Mouse (Mus musculus) ovary, adult 18-20 months (tissue): Measurements from ENCODE around the gene Olfr212.
"Not testable (repeated sequence)": the region's sequence is repeated elsewhere in the genome, so short reads cannot be mapped to it uniquely, and the experiment has no call there.

ENCODE experiments used
- DNase-seq: peaks from one replicate; pipeline ENCODE4 v3.0.0; 2022; ENCODE audit warnings: low spot score, mixed read lengths

The Olfr212 gene

GRCm38 (mm10) chr6:116506302-116507003 lies at the start of gene Olfr212:
Olfr212 (plus strand) TSS chr6:116506516.
- not testable (repeated sequence) for DNase-seq

GRCm38 (mm10) chr6:116458728-116459127 lies 47.6 kb upstream of the Olfr212 start:
- no peak for DNase-seq

- no peak for DNase-seq
Observed at GRCm38 (mm10) chr6:116459232-116459631, 47.1 kb upstream of the Olfr212 start.

GRCm38 (mm10) chr6:116460544-116461283 lies 45.6 kb upstream of the Olfr212 start, which contains the start of gene Alox5:
Alox5 (minus strand) TSS chr6:116461178.
- no peak for DNase-seq

GRCm38 (mm10) chr6:116468081-116468480 lies 38.2 kb upstream of the Olfr212 start:
- no peak for DNase-seq

GRCm38 (mm10) chr6:116485081-116485480 lies 21.2 kb upstream of the Olfr212 start:
- no peak for DNase-seq

GRCm38 (mm10) chr6:116486833-116487232 lies 19.5 kb upstream of the Olfr212 start:
- no peak for DNase-seq

- no peak for DNase-seq
Observed at GRCm38 (mm10) chr6:116488791-116489190, 17.5 kb upstream of the Olfr212 start, which contains the start of gene Olfr211. Olfr211 (plus strand) TSS chr6:116489091.

GRCm38 (mm10) chr6:116493742-116494141 lies 12.6 kb upstream of the Olfr212 start:
- no peak for DNase-seq

GRCm38 (mm10) chr6:116495960-116496359 lies 10.4 kb upstream of the Olfr212 start:
- DNase-seq = no peak

GRCm38 (mm10) chr6:116514832-116515231 lies 8.5 kb downstream of the Olfr212 start:
- no peak for DNase-seq

GRCm38 (mm10) chr6:116538156-116538555 lies 31.8 kb downstream of the Olfr212 start, which contains the start of gene Olfr213:
Olfr213 (plus strand) TSS chr6:116538456.
- no peak for DNase-seq

GRCm38 (mm10) chr6:116542500-116542899 lies 36.2 kb downstream of the Olfr212 start:
- no peak for DNase-seq

GRCm38 (mm10) chr6:116550841-116551240 lies 44.5 kb downstream of the Olfr212 start, which contains the start of gene Gm5580:
Gm5580 (plus strand) TSS chr6:116551141.
- not testable (repeated sequence) for DNase-seq

GRCm38 (mm10) chr6:116553935-116554334 lies 47.6 kb downstream of the Olfr212 start, which contains the start of gene Olfr214:
Olfr214 (plus strand) TSS chr6:116554235.
- no peak for DNase-seq

GRCm38 (mm10) chr6:116554952-116555351 lies 48.6 kb downstream of the Olfr212 start:
- no peak for DNase-seq
